Mouse (Mus musculus) layer of hippocampus, adult 6 months (tissue): ENCODE results near the gene Zfp146. TPM values are rescaled to one million over a fixed set of nuclear protein-coding genes. Genes with fewer than 3 reads are reported as not detected.

Experiments
- long read RNA-seq, 2 experiments: library from polyadenylated mRNA; unstranded; transcript quantifications; one replicate each; pipeline ENCODE4 v2.0.0; 2019 to 2020
- polyA plus RNA-seq: library from polyadenylated mRNA; unstranded; fragments of <200 nt; fragmentation: Nextera tagmentation; gene quantifications from 2 replicates; pipeline ENCODE4 v1.2.3, GENCODE M21; 2021

Gene Zfp146
- polyA plus RNA-seq, result 3.2 and 3.3 TPM in 2 replicates
- long read RNA-seq, experiment 1, partial matches to known transcripts, result 0 of 4 reads
- long read RNA-seq, experiment 1, other reads (novel, unspliced or antisense), result 0 of 4 reads
- long read RNA-seq, experiment 2, partial matches to known transcripts, result 0 of 6 reads
- long read RNA-seq, experiment 2, other reads (novel, unspliced or antisense), result 2 of 6 reads

DNA sequence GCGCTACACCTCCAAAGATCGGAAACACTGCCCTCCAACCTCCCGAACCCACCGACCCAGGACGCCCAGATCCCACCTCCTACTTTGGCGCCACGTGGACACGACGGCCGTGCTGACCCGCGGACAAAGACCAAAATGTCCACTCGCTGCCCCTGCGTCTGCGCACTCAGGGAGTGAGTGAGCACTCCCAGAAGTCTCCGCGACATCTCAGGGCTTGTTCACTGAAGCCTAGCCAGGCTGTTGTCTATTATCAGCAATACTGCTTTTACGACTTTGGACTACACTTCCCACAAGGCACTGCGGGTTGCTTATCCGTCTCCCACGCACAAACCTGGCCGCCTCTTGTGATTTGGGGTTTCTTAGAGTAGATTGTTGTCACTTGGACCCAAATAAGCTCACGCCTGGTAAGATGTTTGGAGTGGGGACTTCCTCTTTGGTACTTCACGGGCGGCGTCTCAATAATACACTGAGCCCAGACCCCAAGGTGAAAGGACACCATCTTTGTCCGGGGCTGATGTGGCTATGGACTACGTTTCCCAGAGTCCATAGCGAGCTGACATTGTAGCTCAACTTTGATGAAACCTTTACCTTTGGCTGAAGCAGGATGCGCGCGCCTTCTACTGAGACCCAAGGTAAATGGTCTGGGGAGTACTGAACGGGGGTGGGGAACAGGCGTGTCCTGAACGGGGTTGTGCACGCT lies at the start of gene Zfp146:
Gene Zfp146, minus strand, starts transcription at position 168 of the 700 bp plus-strand sequence.

DNA sequence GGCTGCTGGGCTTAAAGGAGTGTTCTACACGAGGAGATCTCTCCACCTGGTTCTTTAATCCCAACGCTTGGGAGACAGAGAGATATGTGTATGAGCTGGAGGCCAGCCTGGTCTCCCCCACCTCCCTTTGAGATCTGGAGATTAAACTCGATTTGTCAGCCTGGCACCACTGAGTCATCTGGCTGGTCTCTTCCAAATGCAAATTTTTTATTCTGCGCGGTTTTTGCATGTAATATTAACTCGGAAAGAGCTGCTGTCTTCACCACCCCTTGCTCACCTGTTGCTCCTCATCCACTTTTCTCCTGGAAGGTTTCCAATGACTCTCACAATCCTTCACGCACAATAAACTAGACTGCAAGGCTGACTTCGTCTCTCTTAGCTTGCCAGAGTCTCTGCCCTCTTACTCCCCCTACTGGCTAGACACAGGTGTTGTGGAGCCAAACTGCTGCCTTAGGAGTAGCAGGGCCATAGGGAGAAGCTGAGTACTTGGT lies 29.0 kb upstream of the Zfp146 start, which contains the start of gene Capns1:
Gene Capns1, minus strand, starts transcription at position 331 of the 491 bp plus-strand sequence.

DNA sequence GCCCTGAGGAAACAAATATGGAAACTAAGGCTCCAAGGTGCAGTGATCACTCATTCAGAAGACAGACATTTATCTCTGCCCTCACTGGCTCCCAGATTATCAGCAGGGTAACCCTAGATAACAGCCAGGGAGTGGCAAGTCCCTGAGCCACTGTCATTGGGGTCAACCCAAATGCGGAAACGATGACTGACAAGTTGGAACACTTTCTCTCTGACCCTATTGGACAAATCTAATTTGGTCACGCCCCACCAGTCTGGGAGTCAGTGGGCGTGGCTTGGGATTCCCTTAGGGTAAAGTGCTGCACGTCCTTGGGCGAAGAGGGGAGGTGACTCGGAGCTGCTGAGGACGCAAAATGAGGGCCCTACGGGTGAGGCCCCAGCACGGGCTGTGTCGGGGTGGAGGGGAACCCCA lies 14.3 kb upstream of the Zfp146 start, which contains the start of gene Cox7a1:
Gene Cox7a1, plus strand, starts transcription at position 266 of the 411 bp plus-strand sequence.

DNA sequence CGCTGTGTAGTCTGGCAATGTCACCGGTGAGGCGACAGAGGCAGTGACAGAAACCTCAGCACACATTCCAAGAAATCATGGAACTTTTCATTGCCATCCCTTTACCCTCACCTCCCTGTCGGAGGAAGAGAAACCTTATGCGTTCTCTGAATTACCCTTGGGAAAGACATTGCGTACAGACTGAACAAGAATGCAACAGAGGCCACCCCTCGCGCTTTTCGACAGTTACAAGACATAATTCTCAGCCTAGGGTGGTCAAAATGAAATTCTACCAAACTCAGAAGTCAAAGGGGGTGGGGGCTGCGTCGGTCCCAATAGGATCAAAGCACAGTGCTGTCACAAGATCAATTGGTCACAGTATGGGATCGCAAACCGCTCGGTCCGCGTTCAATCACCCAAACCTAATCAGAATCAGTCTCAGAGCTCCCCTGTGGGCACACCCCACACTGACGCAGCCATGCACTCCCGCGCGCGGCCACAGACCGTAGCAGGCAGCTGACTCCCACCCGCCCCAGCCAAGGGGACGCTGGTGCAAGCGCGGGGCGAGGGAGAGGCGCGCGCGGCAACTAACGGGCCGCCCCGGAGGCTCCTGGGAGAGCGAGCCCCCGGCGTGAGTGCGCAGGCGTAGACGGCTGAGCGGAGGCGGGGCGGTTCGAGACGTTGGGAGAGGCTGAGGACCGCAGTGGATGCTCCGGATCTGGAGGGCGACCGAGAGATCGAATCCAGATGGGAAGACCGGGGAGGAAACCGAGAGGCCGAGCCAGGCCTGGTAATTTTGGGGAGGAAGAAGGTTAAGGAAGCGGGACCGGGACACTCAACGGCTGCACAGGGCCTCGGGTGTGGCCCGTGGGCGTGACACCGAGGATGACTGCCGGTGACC lies 48.0 kb downstream of the Zfp146 start, which contains the start of gene Zfp382:
Gene Zfp382, plus strand, starts transcription at position 635 of the 880 bp plus-strand sequence.

Other genes with a start within 250 kb of the Zfp146 start
- gene Zfp74, start 215.7 kb downstream of the Zfp146 start, polyA plus RNA-seq, result 10.0 TPM in 2 replicates
- 0.23 and 0.29 TPM in 2 replicates for gene Zfp568, start 185.8 kb downstream of the Zfp146 start, polyA plus RNA-seq
- 5.0 and 5.1 TPM in 2 replicates for gene Zfp14, start 118.4 kb downstream of the Zfp146 start, polyA plus RNA-seq
- gene Zfp82, start 96.8 kb downstream of the Zfp146 start, polyA plus RNA-seq, result 2.5 and 2.7 TPM in 2 replicates
- 0.08 and 0.69 TPM in 2 replicates for gene Gm26920, start 79.3 kb downstream of the Zfp146 start, polyA plus RNA-seq
- 6.6 and 6.7 TPM in 2 replicates for gene Zfp566, start 79.2 kb downstream of the Zfp146 start, polyA plus RNA-seq
- 58.4 and 64.8 TPM in 2 replicates for gene Zfp260, start 75.0 kb downstream of the Zfp146 start, polyA plus RNA-seq
- 7.3 and 8.7 TPM in 2 replicates for gene Zfp382, start 47.8 kb downstream of the Zfp146 start, polyA plus RNA-seq
- gene Cox7a1, start 14.4 kb upstream of the Zfp146 start, polyA plus RNA-seq, result 13.4 and 28.5 TPM in 2 replicates
- 39.7 and 41.1 TPM in 2 replicates for gene Capns1, start 29.1 kb upstream of the Zfp146 start, polyA plus RNA-seq
- 144 and 151 TPM in 2 replicates for gene Polr2i, start 62.2 kb upstream of the Zfp146 start, polyA plus RNA-seq
- gene Tbcb, start 62.5 kb upstream of the Zfp146 start, polyA plus RNA-seq, result 265 and 278 TPM in 2 replicates
- not detected in 2 replicates for gene Ovol3, start 66.0 kb upstream of the Zfp146 start, polyA plus RNA-seq
- gene Thap8, start 110.3 kb upstream of the Zfp146 start, polyA plus RNA-seq, result 0.13 and 0.30 TPM in 2 replicates
- 0.25 and 0.58 TPM in 2 replicates for gene Wdr62, start 110.7 kb upstream of the Zfp146 start, polyA plus RNA-seq
- 160 and 231 TPM in 2 replicates for gene Clip3, start 122.0 kb upstream of the Zfp146 start, polyA plus RNA-seq
- 140 and 144 TPM in 2 replicates for gene Alkbh6, start 139.0 kb upstream of the Zfp146 start, polyA plus RNA-seq
- 0.33 and 0.63 TPM in 2 replicates for gene Syne4, start 145.1 kb upstream of the Zfp146 start, polyA plus RNA-seq
- gene E130208F15Rik, start 152.0 kb upstream of the Zfp146 start, polyA plus RNA-seq, result 3.0 and 4.7 TPM in 2 replicates
- gene Sdhaf1, start 154.1 kb upstream of the Zfp146 start, polyA plus RNA-seq, result 22.3 and 23.3 TPM in 2 replicates
- gene Lrfn3, start 193.0 kb upstream of the Zfp146 start, polyA plus RNA-seq, result 4.7 and 4.8 TPM in 2 replicates
- gene Tyrobp, start 244.0 kb upstream of the Zfp146 start, polyA plus RNA-seq, result 120 and 125 TPM in 2 replicates